Mouse (Mus musculus) spleen, adult 2 months (tissue): ENCODE measurements around the gene Prkag1. TPM values are rescaled to one million over a fixed set of nuclear protein-coding genes. Genes with fewer than 3 reads are reported as not detected.

Source experiments
- DNase-seq, 2 experiments: peaks; one replicate each; pipeline versions ENCODE4 v3.0.0 to v3.0.0-alpha.2; 2012 to 2021; ENCODE audit warnings: low spot score in 2 of 2, low read depth in 1 of 2
- H3K27ac ChIP-seq: fragments of 200-500 bp; 2 replicates; pipeline ENCODE4 v1.5.1; 2012; ENCODE audit warnings: low read length, inconsistent platforms; ENCODE audit not compliant: insufficient read depth
- H3K27me3 ChIP-seq: fragments of 200-500 bp; 2 replicates; pipeline ENCODE4 v1.6.1; 2012; ENCODE audit warnings: mild to moderate bottlenecking, moderate library complexity, low read length, inconsistent platforms; ENCODE audit not compliant: control insufficient read depth, insufficient read depth
- H3K36me3 ChIP-seq: fragments of 200-500 bp; 2 replicates; pipeline ENCODE4 v1.6.1; 2012; ENCODE audit warnings: mild to moderate bottlenecking, low read length, inconsistent platforms; ENCODE audit not compliant: control insufficient read depth, insufficient read depth
- H3K4me1 ChIP-seq: fragments of 200-500 bp; 2 replicates; pipeline ENCODE4 v1.6.1; 2011; ENCODE audit warnings: inconsistent platforms; ENCODE audit not compliant: control insufficient read depth, insufficient read depth, insufficient read length
- H3K4me3 ChIP-seq: fragments of 200-500 bp; 2 replicates; pipeline ENCODE4 v1.5.1; 2011; ENCODE audit warnings: mild to moderate bottlenecking, inconsistent platforms; ENCODE audit not compliant: insufficient read depth, insufficient read length; ENCODE audit errors: extremely low read depth
- CTCF ChIP-seq: fragments of 200-500 bp; IDR thresholded peaks from 2 replicates; pipeline ENCODE4 v1.5.1; 2011; ENCODE audit warnings: mild to moderate bottlenecking, inconsistent platforms; ENCODE audit not compliant: insufficient read depth, insufficient read length, insufficient replicate concordance; ENCODE audit errors: extremely low read depth
- POLR2A ChIP-seq: fragments of 200-500 bp; IDR thresholded peaks from 2 replicates; pipeline ENCODE4 v1.6.1; 2011; ENCODE audit warnings: low read depth, low read length, inconsistent platforms
- WGBS: fragments of 180-500 bp; shearing (Covaris S2); methylation state at CpG from one replicate; pipeline ENCODE4 v1.1.7; 2018; 5-methylcytosine and 5-hydroxymethylcytosine counted together
- polyA plus RNA-seq: library from polyadenylated mRNA; depleted of rRNA; stranded (reverse); fragments of >200 nt; gene quantifications from 2 replicates; pipeline ENCODE4 v1.2.3, GENCODE M21; 2012

Gene Prkag1
- polyA plus RNA-seq, 1 experiment = 42.2 TPM

DNA sequence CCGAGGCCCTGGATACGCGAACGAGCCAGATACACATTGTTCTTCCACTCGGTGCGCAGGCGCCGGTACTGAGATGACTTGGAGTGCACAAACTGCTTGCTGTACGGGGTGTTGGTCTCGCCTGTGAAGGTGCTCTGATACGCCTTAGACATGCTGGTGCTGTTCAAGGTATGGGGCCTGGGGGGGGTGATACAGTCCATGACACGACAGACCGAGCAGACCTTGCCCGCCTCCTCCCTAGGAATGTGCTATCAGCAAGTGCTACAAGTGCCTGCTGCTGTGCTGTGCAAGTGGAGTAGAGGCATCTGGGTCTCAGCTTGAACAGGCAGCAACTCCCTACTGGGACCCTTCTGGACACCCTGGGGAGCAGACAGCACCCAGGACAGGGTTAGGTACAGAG is 4.0 kb upstream of the Prkag1 start:
- Histone ChIP-seq H3K27me3 (no peaks in the 10 kb centered on the region), H3K4me3 (no peak overlapping the region), H3K4me1 (peaks cover 6% of the 10 kb centered on the region; the same call in 1 of the 2 replicates), H3K36me3 (peaks cover 46% of the 10 kb centered on the region), H3K27ac (no peak overlapping the region)
- WGBS = 93% methylated on average over 14 of the region's 14 CpGs
- TF ChIP-seq CTCF (no peak), POLR2A (no peak)
- no peak for DNase-seq

DNA sequence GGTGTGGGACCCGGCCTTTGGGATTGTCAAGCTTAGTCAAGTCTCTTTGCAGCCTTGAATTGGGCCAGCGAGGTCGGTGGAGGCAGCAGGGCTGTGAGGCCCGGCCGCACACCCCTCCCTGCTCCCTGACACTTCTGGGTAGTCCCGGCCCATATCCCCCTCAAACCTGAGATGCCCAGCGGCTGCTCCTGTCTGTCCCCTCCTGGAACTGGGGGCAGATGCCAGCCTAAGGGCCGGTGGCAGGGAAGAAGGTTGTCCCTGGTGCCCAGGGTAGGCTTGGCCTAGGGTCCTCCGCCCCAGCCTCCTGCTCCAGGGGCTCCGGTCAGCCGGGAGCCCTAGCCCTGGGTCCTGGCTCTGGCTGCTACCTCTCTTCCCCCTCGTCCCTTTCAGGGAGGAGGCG is 2.7 kb upstream of the Prkag1 start:
- WGBS = 91% methylated on average over 11 of the region's 13 CpGs
- Histone ChIP-seq H3K27me3 (no peaks in the 10 kb centered on the region), H3K27ac (no peak overlapping the region)

DNA sequence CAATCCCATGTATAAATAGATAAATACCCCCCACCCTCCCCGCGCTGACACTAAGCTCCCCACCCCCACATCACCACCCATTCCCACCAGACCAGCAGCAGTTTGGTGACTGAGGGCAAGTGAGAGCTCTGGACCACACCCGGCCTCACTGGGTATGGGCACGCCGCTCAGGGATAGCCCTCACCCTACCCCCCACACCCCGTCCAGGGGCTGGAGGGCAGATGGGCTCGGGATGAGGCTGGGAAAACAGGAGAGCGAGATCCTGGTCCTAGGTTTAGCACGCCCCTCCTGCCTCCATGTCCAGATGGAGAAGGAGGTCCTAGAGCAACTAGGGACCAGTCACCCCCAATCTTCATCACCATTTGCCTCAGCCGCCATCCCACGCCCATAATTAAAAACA is 2.0 kb upstream of the Prkag1 start:
- whole genome bisulfite sequencing = 91% methylated on average over 11 of the region's 11 CpGs
- H3K27me3 ChIP-seq = no peaks in the 10 kb centered on the region
- peaks cover 35% of the 10 kb centered on the region for H3K36me3 ChIP-seq
- no peak overlapping the region for H3K4me3 ChIP-seq
- no peak for DNase-seq
- TF ChIP-seq POLR2A (no peak), CTCF (no peak)
- no peak overlapping the region for H3K27ac ChIP-seq
- peaks cover 6% of the 10 kb centered on the region; the same call in 1 of the 2 replicates for H3K4me1 ChIP-seq

More for the DNA sequence above, 2.7 kb upstream of the Prkag1 start:
- peaks cover 35% of the 10 kb centered on the region for H3K36me3 ChIP-seq
- no peak for TF ChIP-seq CTCF
- TF ChIP-seq POLR2A = no peak
- no peak overlapping the region for H3K4me3 ChIP-seq
- DNase-seq = no peak
- peaks cover 6% of the 10 kb centered on the region; the same call in 1 of the 2 replicates for H3K4me1 ChIP-seq

DNA sequence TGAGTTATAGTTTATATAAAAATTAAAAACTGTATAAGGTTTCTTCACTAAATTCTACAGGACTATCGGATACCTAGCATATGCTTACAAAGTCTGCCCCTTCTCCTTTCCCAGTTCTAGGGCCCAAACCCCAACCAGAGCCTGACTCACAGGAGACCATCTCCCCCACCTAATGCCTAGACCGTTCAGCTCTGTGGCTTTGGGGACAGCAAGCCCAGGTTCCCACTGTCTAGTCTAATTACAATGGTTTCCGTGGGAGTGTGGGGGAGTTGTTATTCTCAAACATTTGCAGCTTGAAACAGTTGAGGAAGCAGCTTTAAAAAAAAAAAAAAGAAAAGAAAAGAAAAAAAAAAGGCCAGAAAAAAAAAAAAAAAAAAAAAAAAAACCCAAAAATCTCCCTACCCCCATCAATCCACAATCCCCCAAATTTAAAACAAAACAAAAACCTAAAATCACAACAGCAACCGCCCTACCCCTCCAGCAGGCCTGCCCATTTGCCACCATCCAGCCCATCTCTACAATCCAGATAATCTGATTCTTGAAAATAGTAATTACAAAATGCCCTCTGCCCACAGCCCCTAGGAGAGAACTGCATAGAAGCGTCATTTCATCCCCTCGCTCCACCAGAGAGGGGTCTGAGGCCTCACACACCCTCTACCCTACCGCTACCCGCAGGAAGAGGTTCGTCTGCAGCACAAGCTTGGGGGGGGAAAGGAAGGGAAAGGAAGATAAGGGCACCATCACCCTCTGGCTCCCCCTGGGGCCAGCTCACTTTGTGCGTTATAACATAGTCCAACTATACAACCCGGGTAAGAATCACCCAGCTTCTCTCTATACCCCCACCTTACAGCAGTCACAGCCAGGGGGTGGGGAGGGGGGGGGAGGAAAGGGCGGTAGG is 1.1 kb upstream of the Prkag1 start:
- TF ChIP-seq CTCF (peak; percentile 14; the same call in 1 of the 2 replicates), POLR2A (no peak)
- peaks cover 6% of the 10 kb centered on the region; the same call in 1 of the 2 replicates for H3K4me1 ChIP-seq
- peak overlapping the region; percentile 88 for H3K27ac ChIP-seq
- no peaks in the 10 kb centered on the region for H3K27me3 ChIP-seq
- no peak overlapping the region for H3K4me3 ChIP-seq
- peak; percentile 37 to 38 for DNase-seq
- 15% methylated on average over 12 of the region's 12 CpGs for WGBS
- H3K36me3 ChIP-seq = peaks cover 34% of the 10 kb centered on the region

DNA sequence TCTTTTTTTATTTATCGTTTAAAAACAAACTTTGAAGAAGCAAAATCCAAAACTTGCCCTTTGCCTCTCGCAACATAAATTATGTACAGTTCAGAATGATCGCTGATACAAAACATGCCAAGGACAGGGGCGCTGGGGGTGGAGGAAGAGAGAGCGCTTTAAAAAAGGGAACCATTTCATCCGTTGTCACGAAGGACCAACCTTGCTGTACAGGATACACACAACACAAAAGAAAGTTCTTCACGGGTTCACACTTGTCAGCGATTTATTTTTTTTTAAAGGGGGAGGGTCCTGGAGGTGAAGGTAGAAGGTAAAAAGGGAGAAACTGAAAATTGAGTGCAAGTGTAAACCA is 339 bp upstream of the Prkag1 start:
- TF ChIP-seq POLR2A (no peak), CTCF (no peak)
- Histone ChIP-seq H3K27ac (peak overlapping the region; percentile 81), H3K36me3 (peaks cover 27% of the 10 kb centered on the region), H3K4me1 (peaks cover 6% of the 10 kb centered on the region; the same call in 1 of the 2 replicates), H3K27me3 (no peaks in the 10 kb centered on the region), H3K4me3 (peak overlapping the region; percentile 5)
- DNase-seq = no peak
- WGBS = 2% methylated on average over 9 of the region's 9 CpGs

DNA sequence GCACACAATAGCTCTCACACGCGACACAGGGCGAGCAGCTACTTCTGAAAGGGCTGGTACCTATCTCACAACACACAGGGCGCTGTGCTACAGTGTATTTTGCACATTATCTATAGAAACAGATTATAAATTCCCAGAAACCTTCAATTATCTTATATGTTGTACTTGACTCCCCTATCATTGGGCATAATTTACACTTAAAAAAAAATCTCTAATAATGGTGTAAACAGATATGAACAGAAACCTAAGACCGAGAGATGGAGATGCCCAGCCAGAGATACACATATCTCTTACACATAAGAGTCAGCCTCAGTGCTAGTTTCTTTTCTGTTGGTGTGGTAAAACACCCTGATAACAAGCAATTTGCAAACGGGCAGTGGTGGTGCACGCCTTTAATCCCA is 3.7 kb downstream of the Prkag1 start:
- TF ChIP-seq CTCF (no peak), POLR2A (no peak)
- H3K27ac ChIP-seq = no peak overlapping the region
- peaks cover 5% of the 10 kb centered on the region for H3K36me3 ChIP-seq
- WGBS = 84% methylated on average over 7 of the region's 7 CpGs
- H3K27me3 ChIP-seq = no peaks in the 10 kb centered on the region
- H3K4me1 ChIP-seq = peaks cover 5% of the 10 kb centered on the region; the same call in 1 of the 2 replicates
- H3K4me3 ChIP-seq = no peak overlapping the region
- no peak for DNase-seq

DNA sequence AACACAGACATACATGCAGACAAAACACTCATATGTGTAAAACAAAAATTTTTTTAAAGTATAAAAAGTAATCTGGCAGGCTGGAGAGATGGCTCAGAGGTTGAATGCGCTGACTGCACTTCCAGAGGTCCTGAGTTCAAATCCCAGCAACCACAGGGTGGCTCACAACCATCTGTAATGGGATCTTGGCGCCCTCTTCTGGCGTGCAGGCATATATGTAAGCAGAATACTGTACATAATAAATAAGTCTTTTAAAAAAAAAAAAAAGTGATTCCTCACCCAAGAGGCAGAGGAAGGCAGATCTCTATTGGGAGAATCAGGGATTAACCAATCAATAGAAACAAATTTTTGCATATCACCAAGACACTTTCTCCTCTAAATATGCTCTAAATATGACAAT is 7.9 kb downstream of the Prkag1 start:
- Histone ChIP-seq H3K4me1 (no peaks in the 10 kb centered on the region), H3K27ac (no peak overlapping the region), H3K27me3 (no peaks in the 10 kb centered on the region), H3K4me3 (no peak overlapping the region), H3K36me3 (peaks cover 15% of the 10 kb centered on the region)
- DNase-seq = no peak
- WGBS = 87% methylated on average over 3 of the region's 3 CpGs
- TF ChIP-seq CTCF (no peak), POLR2A (no peak)
